Mouse (Mus musculus) B cell, adult 2 months (primary cell): ENCODE results near the gene Akap1.

Source experiments
- DNase-seq, 2 experiments: peaks; one replicate each; pipeline ENCODE4 v3.0.0; 2022

Akap1 gene

DNA sequence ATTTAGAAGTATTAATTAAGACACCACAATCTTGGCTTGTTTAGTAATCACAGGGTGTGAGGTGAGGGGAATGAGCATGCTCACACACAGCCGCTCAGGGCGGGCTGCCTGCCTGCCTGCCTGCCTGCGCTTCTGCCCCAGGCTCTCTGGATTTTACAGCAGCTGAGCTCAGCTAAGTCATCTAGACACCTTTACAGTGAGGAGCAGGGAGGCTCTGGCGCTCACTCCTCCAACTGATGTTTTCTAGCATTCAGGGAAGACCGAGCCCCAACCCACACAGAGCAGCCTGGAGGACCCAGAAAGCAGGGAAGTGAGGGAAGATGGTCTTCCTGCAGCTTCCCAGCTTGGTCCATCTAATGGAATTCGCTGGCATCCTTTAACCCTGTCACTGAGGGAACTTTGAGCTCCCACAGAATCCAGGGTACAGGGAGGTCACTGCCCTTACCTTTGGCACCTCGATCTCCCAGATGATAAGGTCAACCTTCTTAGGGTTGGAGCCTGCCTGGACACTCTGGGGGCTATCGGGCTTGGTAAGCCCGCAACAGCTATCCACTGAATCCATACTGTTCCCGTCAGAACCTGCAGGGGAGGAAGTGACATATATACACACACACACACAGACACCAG lies 23.5 kb downstream of the Akap1 start:
- DNase-seq, result no peak

DNA sequence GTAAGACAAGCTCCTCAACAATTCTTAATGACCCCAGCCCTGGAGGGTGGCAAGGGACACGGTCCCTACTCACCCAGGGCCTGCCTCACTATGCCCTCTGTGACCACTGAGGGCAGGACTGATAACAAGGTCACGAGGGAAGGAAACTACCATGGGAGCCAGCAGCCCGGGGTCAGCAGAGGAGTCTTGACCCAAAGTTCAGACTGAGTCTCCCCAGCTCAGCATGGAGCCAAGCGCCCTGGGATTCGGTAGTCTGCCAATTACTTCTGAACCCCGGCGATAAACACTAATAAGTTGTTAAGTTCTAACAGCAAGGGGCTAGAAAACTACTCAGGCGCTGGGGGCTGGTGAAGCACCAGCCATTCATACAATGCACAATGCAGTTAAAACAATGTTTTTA lies 24.1 kb downstream of the Akap1 start:
- no peak for DNase-seq

DNA sequence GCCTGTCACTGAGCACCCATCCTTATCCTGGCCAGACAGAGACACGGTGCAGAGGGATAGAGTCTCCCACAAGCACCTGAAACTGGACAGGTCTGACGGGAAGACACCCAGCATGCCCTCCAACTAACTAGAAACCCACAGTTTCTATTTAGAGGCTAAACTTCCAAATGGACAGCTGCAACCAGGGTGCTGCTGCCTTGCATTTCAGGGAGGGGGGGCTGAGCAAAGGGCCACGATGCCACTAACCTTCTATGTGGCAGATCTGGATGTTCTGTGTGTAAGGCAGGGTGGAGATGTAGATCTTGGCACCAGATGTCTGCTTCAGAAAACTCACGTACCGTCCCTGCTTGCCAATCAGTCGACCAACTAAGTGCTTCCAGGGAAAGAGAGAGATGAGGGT lies 25.0 kb downstream of the Akap1 start:
- no peak for DNase-seq

DNA sequence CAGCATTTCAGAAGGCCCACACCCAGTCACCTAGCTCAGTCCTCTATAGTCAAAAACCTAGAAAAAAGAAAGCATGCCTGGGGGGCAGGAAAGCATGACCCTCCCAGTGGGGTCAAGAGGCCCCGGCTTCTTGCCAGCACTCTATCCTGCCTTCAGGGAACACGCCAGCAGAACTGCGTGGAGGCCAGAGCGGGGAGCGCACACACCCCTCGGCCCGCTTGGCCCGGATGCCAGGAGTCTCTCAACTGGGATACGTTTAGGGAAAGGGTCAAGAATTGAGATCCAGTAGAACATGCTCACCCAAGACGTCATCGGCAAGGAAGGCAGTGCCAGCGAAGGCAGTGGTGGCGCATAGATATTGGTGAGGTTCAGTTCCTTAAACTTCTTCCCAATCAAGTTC lies 25.8 kb downstream of the Akap1 start:
- DNase-seq, result no peak

DNA sequence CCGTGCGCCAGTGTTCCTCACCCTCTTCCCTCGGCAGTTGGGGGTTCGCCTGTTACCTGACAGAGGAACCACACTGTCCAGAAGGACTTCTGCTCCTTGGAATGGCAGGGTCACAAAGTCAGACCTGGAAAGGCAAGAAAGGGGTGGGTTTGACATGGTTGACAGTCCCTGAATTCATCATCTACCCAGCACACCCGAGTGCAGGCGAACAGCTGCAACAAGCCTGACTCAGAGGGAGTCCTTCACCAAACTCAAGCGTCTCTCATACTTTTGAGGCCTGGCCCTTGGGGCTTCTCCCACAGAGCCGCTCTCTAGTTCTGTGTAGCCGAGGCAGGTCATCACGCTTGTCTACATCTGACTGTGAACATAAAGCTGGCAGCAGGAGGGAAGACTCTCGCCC lies 29.8 kb downstream of the Akap1 start:
- DNase-seq, result no peak

DNA sequence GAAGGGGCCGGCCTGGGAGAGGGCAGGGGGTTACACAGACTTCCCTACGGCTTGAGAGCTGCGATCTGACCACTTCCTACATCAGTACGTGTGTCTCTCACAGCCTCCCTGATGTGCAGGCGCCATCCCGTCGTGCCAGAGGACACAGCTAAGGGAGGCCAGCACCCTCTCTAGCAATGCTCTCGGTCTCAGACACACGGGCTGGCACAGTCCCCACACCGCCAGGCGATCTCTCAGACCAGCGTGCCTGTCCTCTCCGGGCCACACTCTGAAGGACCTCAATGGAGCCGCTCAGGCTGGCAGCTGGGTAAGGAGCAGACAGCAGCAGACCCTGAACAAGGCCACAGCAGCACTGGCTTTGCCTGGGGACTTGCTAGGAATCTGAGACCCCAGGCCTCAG lies 30.3 kb downstream of the Akap1 start:
- DNase-seq, result no peak

DNA sequence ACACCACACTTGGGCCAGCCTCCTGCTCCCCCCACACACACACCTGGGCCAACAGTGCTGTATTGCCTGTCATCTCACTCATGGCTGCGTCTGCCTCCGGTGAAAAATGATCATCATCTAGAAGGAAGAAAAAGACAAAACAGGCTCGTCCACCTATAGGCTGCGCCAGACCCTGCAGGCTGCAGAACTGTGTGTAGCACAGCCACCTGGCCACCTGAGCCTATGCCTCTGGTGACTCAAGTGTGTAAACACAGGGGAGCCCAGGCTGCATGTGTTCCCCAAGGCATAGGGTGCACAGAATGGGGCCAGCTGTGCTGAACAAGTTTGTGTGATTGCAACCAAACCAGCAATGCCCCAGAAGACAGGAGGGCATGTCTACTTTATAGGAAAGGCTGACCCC lies 31.3 kb downstream of the Akap1 start:
- no peak for DNase-seq

DNA sequence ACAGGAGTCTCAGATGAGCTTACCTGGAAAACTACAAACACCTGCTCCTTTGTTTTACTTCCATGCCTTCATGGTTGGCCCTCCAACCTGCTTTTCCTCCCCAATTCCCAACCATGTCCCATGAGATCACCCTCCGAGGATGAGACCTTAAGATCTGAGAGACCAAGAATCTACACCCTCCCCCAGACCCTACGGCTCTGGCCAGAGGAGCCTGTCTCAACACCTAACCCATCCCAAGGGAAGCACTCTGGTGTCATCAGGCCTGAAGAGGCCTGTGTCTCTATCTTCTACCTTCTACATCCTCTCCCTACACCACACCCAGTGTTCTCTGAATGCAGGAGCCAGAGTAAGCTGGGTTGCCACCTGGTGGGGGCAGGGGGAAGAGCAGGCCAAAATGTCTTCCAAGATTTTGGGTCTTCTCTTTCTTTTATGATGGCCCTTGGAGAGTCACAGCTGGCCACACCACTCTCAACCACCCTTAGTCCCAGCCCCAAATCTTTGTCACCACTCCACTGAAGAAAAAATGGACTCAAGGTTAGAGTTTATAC lies 34.1 kb downstream of the Akap1 start:
- DNase-seq, result peak; percentile 65 to 72

DNA sequence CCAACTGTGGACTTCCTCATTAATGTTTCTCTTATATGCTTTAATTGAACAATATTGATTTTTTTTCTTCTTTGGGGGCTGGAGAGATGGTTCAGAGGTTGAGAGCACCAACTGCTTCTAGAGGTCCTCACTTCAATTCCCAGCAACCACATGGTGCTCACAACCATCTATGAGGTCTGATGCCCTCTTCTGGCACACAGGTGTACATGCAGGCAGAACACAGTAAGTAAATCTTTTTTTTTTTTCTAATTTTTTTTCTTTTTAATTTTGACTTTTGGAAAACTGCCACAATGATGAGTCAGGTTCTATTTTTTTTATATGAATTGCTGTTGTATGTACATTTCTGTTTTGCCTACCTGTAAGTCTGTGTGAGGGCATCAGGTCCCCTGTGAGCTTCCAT lies 35.9 kb downstream of the Akap1 start:
- DNase-seq, result no peak

DNA sequence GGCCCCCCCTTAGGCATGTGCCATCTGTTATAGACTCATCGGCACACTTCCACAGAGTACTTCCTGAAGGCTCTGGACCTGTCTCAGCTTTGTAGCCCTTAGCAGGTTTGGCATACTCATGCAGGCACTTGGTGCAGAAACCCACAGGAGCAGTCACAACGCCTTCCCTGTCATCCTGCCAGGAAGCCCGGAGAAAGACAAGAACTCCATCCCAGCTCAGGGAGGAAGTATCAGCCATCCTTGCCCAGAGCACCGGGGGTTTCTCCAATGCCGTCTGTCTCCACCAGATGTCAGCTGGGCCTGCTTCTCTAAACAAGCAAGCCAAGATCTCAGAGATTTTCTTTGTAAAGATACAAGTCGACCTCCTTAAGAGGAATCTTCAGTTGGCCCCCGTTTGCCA lies 38.5 kb downstream of the Akap1 start:
- no peak for DNase-seq

DNA sequence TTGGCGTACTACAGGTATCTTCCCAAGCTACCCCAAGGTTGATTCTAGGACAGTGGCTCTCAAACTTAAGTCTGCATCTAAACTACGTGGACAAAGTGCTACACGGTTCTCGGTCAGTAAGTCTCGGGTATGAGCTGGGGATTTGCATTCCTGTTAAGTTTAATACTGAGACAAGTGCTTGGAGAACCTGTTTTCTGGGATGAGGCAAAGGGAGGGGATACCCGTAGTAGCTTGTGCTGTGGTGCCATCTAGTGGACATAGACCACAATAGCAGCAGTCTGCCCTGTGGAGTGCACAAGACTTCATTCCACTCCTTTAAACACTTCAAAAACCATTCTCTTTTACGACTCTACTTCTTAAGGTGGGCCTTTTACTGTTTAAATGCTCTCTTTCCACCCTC lies 41.4 kb downstream of the Akap1 start:
- DNase-seq, result peak; percentile 63 to 67

DNA sequence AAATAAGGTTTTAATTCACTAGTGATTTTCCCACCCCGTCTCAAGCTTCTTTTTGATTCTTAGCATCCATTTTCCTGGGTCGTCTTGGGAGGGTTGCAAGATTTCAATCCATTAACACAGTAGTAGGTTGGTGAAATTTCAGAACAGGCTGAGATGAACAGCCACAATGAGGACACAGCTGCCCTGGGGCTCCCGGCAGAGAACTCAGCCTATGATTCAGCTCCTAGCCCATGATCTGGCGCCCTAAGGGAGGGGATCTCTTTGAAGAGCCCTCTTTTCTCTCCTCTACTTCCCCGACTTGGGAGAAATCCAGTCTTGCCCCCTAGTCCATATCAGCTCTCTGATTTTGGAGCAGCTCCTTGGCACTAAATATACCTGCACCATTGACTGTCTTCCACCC lies 41.9 kb downstream of the Akap1 start:
- no peak for DNase-seq

DNA sequence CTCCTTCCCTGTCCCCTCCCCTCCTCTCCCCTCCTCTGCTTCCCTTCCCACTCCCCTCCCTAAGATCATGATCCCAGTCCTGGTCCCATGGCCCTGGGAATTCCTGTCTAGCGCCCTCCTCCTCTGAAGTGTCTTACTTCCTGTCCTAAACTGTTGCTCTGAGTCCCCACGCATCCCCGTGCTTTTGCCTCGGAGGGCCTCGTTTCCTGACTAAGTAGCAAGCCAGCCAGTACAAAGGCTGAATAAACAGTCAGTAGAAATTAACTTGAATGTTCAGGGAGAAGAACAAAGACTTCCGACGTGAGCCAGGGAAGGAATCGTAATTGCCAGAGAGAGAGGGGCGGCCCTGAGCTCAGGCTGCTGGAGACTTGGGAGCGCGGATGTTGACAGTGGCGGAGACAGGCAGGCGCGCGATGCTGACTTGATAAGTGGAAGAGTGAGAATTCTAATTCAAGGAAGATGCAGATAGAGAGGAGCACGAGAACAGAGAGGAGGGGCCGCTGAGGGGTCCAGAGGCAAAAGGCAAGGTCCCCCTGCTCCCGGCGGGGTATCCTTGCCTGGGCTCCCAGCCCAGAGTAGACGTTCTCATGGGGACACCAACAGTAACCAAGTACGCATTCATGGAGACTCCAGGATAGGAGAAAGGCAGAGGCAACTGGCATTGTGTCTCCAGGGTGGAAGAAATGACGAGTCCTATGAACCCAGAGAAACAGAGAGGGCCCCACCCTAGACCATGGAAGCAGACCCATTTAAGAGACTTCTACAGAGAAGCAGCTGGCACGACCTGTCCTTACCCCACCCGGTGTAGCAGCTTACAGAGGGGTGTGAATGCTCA lies 43.4 kb downstream of the Akap1 start:
- DNase-seq, result no peak

DNA sequence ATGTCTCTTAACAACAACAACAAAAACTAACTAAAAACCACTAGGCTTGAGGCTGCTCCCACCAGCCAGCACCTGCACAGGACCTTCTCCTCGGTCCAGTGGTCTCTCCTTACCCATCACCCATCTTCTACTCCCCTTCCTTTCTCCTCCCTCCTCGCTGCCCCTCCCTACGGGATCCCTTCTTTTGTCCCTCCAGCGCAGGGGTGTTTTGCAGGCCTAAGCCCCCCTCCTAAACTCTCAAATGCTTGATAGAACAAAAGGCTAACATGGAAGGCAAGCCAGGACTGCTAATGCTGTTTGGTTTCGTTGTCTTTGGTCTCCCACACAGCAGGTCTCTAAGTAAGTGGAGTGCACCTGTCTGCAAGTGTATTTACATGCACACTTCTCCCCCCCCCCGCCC lies 44.1 kb downstream of the Akap1 start:
- no peak for DNase-seq

DNA sequence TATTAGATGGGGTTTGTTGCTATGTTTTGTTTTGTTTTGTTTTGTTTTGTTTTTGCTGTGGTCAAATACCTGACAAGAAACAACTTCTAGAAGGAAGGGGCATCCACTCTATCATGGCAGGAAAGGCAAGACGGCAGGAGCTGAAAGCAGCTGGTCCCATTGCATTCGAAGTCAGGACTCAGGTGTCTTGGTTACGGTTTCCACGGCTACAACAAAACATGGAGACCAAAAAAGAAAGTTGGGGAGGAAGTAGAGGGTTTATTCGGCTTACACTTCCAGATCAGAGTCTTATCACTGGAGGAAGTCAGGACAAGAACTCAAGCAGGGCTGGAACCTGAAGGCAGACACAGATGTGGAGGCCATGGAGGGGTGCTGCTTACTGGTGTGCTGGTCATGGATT lies 47.3 kb downstream of the Akap1 start:
- no peak for DNase-seq

DNA sequence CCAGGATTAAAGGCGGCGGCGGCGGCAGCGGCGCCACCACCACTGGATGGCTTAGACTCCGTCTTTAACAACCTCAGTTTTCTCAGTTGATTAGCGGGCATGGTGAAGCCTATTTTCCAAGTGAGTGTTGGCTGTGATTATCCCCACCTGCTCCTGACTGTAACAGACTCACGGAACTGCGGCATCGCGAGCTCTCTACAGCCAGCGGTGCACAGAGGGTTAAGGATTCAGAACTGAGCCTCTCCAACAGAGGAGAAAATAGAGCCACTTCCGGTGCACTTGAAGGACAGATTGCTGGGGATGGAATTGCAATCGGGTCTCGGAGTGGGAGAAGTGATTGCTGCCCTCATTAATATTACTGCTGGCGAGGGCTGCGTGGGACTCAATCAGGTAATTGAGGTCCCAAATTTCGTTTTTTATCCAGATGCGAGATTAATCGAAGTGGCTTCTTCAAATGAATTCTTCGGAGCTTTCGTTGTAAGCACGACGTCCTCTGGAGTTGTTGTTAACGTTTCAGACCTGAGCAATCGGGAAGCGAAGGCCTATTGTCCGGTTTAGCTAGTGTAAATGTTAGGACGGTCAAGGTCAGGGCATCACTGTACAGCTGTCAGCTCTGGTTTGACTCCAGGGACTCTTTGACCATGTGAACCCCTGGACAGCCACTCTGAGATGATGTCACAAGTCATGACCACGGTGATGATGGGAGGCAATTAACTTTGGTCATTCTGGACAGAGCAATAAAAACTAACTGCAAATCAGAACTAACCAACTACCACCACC lies 61.0 kb downstream of the Akap1 start:
- no peak for DNase-seq

DNA sequence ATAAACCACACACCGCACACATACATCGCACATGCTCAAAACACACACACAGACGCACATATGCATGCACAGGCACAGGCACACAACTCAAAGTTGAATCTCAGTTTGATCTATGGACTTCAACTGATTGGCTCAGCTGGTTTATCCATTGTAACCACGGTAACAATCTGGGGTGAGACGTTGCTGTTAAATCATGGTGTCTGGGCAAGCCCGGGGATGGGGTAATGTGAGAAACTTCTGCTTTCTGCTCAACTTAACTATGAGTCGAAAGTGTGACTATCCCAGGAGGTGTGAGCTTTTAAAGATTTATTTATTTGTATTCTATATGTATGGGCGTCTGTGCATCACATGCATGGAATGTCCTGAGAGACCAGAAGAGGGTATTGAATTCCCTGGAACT lies 68.2 kb downstream of the Akap1 start:
- DNase-seq, result no peak

DNA sequence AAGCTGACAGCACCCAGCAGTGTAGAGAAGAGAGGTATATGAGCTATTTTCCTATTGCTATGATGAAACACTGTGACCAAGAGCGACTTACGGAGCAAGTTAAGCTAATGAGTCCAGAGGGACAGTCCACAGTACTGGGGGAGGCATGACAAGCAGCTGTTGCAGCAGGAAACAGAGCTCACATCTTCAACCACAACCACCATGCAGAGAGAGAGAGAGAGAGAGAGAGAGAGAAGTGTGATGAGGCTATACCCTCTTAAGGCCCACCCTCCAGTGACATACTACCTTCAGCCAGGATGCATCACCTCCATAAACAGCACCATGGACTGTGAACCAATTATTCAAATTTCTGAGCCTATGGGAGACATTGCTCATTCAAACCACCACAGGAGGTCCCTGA lies 74.5 kb downstream of the Akap1 start:
- DNase-seq, result no peak

DNA sequence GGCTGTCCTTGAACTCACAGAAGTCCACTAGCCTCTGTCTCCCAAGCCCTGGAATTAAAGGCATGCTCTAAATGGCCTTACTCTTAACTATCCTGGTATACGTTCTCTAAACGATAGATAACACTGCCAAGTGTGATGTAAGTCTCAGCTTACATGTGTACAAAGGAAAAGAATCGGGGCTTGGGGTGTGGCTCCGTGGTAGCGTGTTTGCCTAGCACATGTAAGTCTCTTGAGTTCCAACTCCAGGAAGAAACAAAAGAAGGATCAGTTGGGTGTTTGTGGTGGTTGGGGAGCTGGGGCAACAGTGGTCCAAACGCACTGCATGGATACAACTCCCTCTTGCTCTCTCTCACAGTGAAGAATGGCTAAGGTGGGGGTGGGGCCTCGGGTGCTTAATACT lies 77.6 kb downstream of the Akap1 start:
- DNase-seq, result no peak

DNA sequence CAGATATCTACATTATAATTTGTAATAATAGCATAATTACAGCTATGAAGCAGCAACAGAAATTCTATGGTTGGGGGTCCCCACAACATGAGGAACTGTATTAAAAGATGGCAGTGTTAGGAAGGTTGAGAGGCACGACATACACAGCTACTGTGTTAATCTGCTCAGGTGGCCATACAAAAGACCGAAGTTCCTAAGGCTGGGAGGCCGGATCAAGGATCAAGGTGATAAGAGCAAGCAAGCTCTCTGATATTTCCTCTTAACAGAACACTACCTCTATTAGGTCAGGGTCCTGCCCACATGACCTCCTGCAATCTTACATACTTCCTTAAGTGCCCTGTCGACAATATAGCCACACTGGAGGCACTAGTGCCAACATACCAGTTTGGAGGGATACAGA lies 80.9 kb downstream of the Akap1 start:
- no peak for DNase-seq

DNA sequence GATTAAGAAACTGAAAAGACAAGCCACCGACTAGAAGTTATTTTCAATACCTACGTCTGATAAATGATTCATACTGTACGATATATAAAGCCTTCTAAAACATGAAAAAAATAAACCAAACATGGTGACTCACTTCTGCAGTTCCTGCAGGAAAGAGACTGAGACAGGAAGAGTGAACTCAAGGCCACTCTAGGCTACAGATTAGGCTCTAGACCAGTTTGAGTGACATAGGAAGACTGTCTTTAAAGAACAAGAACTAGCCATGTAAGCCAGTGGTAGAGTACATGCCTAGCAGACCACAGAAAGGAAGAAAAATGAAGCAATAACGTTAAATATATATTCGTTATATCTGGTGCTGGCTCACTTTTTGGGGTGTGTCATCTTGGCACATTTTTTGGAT lies 81.9 kb downstream of the Akap1 start:
- DNase-seq, result no peak
